Mouse (Mus musculus) T-helper 1 cell (primary cell): Measurements from ENCODE around the gene Taf4.

Source experiments
- in situ Hi-C: fragments of 300-600 bp; cut with MboI, MseI; formaldehyde crosslinking; loops from one replicate; pipeline ENCODE4 v1.15.1; 2025; ENCODE audit warnings: high pct_unique_total_duplicates

Taf4 gene

DNA sequence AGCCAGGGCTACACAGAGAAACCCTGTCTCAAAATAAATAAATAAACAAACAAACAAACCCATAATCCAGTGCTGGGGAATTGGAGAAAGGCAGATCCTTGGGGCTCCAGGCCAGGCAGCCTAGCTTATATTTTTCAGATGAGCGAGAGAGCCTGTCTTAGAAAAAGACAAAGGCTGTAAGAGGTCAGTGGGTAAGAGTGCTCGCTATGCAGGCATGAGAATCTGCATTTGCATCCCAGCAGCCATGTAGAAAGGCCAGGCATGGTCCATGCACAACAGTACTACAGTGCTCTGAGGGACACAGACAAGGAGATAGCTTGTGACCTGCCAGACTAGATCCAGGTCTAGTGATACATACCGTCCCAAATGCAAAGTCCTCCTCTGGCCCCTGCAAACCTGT is 6.3 kb upstream of the Taf4 start:
- in situ Hi-C loops, result no loop called here

GRCm38 (mm10) chr2:179980616-179981015 is 4.2 kb upstream of the Taf4 start:
- in situ Hi-C loops, result no loop called here

DNA sequence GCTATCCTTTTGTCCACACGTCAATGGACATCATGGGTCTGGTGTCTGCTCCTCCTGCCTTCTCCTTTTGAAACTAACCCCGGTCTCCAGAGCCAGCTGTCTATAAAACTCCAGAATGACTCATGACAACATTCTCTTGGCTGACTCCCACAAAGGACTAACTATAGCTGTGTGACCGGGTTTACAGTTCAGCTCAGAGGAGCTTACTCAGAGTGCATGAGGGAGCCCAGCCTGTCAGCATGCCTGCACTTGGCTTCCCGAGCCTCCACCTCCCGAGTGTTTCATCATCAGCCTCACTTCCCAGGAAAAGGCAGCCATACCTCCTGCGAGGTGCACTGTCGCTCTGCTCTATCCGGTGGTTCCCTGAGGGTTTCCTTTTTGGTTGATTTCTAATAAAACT is 3.4 kb upstream of the Taf4 start:
- in situ Hi-C loops, result no loop called here

- in situ Hi-C loops, result no loop called here
Observed at GRCm38 (mm10) chr2:179978250-179978649, 1.8 kb upstream of the Taf4 start.

DNA sequence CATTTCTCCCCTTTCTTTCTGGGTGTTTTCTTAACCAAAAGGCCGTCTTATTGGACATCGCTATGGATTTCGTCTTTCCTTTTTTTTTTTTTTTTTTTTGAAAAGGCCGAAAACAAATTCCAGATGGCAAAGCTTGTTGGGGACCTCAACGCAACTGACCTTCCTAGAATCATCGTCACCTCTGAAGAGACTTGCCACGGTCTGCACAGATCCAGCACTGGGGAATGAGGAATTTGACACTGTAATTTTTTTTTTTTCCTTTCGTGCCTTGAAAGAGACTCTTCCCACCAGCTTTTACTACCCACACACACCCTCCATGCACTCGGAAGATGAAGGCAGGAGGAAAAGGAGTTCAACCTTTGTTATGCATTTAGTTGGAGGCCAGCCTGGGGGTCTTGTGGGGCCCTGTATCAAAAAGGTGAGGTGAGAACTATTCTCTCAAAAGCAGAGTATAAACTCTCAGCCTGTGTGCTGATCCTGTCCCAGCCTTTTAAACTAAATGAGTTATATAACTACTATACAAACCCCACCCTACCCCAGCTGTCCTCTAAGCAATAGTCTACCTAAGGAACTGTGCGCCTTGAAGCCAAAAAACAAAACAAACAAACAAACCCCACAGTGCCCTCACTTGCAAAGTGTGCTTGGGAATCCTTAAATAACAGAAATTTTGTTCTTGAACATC is 1.0 kb upstream of the Taf4 start:
- in situ Hi-C loops, result no loop called here

- in situ Hi-C loops, result no loop called here
Observed at GRCm38 (mm10) chr2:179976295-179976627, 185 bp downstream of the Taf4 start.

DNA sequence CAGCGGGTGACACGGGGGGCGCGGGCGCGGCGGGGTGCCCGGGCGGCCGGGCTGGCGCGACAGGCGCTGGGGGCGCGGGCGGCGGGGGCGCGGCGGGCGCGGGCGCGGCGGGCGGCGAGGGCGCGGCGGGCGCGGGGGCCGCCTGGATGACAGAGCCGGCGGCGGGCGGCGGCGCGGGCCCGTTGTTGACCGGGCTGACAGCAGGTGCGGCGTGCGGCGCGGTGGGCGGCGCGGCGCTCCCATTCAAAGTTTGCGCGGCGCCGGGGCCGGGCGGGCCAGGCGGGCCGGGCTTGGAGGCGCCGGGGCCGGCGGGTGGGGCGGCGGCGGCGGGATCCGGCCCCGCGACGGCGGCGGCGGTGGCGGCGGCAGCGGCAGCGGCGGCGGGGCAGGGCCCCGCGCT is 595 bp downstream of the Taf4 start:
- in situ Hi-C loops, result no loop called here

DNA sequence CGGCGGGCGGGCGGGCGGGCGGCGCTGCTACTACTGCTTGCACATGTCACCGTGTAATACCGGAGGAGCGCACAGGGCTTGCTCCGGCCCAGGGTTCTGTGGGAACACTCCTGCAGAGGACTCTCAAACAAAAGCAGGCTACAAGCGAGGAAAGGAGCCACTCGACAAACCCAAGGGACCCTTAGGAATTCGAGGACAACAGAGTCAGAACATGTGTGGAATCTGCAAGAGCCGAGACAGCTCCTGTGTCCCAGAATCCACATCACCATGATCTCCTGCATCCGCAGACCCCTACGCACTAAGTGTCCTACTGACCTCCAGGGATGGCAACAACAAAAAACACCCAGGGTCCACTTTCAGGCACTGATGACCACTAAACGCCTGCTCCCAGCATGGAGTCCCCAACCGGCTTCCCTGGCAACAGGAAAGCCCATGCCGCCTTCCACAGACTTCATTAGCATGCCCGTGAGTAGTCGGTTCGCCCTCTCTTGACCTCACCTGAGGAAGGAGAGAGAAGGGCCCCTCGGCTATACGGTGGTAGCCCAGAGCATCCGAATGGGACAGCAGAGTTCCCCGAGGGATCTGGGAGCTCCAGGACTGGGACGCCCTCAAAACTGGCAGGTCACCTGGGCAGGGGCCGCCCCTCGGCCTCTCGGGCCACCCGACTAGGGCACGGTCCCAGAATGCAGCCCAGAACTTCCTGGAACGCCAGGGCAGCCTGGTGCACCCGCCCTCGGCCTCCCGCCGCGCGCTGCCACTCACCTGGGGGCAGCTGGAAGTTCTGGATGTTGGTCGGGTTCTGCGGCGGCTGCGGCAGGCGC is 1.6 kb downstream of the Taf4 start:
- in situ Hi-C loops, result no loop called here

GRCm38 (mm10) chr2:179973871-179974628 is 2.4 kb downstream of the Taf4 start:
- in situ Hi-C loops, result no loop called here

GRCm38 (mm10) chr2:179972406-179972805 is 4.0 kb downstream of the Taf4 start:
- in situ Hi-C loops, result no loop called here

- in situ Hi-C loops, result no loop called here
Observed at GRCm38 (mm10) chr2:179971891-179972290, 4.6 kb downstream of the Taf4 start.

- in situ Hi-C loops, result loop anchor here (5.0 kb wide), 1 partner anchor 63 kb away; no protein-coding TSS in a partner anchor
Observed at GRCm38 (mm10) chr2:179969137-179969536, 7.3 kb downstream of the Taf4 start.

GRCm38 (mm10) chr2:179967633-179968032 is 8.8 kb downstream of the Taf4 start:
- in situ Hi-C loops, result loop anchor here (5.0 kb wide), 1 partner anchor 65 kb away; no protein-coding TSS in a partner anchor

DNA sequence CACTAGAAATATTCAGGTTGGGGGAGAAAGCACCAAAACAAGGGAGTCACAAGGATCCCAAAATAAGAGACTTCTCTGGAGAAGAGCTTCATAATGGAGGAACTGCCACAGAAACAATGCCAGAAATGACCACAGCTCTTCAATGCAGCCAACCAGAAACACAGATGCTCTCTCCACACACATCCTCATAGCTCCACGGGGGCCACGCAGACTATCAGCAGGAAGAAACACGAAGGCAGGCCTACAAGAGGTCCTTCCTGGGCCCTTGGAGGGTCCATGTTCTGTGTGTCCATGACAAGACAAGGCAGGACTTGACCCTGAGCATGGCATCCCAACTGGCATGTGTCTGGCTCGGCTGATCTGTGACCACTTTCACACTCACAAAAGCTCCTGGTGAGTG is 15.0 kb downstream of the Taf4 start:
- in situ Hi-C loops, result no loop called here

GRCm38 (mm10) chr2:179960327-179960726 is 16.1 kb downstream of the Taf4 start:
- in situ Hi-C loops, result no loop called here

DNA sequence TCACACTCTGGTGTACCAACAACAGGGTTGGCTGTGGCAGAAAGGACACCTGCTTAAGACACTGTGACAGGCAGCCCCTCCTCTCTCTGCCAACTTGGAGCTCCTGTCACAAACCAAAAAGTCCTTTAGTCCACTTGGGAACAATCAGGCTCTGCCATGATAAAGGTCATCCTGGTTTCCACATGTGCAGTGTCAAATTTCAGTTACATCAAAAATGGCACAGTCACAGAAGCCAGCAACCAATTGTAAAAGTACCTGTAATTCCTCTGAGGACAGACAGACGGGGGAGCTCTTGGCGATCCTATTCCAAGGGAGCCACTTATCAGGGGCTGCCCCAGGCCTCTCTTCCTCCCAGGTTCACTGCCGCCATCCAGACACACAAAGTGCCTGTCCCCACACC is 17.1 kb downstream of the Taf4 start:
- in situ Hi-C loops, result no loop called here

GRCm38 (mm10) chr2:179951542-179952524 is 24.6 kb downstream of the Taf4 start:
- in situ Hi-C loops, result no loop called here

DNA sequence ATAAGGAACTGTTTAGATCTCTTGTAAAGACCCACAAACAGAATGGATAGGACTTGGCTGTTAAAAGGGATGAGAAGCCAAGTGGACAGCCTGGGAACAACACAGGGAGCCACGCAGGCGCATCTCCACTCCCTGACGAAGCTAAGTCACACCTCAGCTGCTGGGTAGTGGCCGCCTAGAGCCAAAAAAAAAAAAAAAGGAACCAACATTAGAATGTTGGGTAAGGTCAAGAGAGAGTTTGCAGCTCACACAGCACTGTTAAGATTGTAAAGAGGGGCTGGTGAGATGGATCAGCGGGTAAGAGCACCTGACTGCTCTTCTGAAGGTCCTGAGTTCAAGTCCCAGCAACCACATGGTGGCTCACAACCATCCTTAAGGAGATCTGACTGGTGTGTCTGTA is 27.6 kb downstream of the Taf4 start:
- in situ Hi-C loops, result no loop called here

- in situ Hi-C loops, result no loop called here
Observed at GRCm38 (mm10) chr2:179947607-179948006, 28.8 kb downstream of the Taf4 start.

DNA sequence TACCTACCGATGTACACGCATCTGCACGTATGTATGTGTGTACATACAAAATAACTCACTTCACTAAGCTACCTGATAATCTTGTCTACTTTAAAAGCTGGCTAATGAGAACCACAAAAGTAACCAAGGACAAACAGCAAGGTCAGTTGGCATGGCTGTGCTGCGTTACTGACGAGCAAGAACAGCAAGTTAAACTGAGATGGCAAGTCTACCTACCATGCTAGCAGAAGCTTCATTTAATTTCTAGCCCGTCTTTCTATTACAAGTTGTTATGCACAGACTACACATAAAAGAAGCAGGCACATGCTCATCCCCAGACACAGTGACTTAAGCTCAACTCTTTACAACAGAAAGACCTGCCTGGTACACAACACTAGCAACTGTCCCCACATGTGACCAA is 29.9 kb downstream of the Taf4 start:
- in situ Hi-C loops, result no loop called here

DNA sequence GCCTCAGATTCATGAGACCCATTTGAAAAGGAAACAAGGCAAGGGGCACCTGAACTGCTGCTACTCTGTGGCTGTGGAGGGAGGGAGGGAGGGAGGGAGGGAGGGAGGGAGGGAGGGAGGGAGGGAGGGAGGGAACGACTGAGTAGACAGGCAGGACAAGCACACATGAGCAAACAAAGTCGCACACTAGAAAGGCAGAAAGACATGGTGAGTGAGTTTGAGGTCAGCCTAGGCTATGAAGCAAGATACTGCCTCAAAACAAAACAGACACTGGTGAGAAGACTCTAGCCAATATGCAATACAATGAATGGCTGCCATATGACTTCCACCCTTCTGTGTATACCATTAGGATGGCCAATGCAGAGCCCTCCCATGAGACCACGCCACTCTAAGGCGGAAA is 31.4 kb downstream of the Taf4 start:
- in situ Hi-C loops, result no loop called here
